ENCODE assay signal across 8 mouse cellular contexts in genomic region chr8:105880754-105881520, GRCm38 (mm10). TPM values are rescaled to one million over a fixed set of nuclear protein-coding genes. Genes with fewer than 3 reads are reported as not detected.
DNase-seq lines count a peak whose midpoint lies in the region; ATAC-seq lines count a peak whose summit lies in the region.

Gene Edc4 (plus strand): TSS chr8:105880881.

- ATAC-seq in hindbrain, embryonic 15.5 days (ENCODE audit: low FRiP score, low read depth): peak; percentile 78

- H3K9ac ChIP-seq in hindbrain, embryonic 15.5 days: peak within 1 kb of the TSS; percentile 88

- peak within 1 kb of the TSS; percentile 84 for H3K4me3 ChIP-seq in hindbrain, embryonic 15.5 days

- H3K4me2 ChIP-seq in hindbrain, embryonic 15.5 days: peak within 1 kb of the TSS; percentile 93

- H3K4me1 ChIP-seq in hindbrain, embryonic 15.5 days (replicated peaks): peaks cover 29% of the 10 kb centered on the region

- H3K27me3 ChIP-seq in hindbrain, embryonic 15.5 days: no peaks in the 10 kb centered on the region

- peak within 1 kb of the TSS; percentile 68 for H3K27ac ChIP-seq in hindbrain, embryonic 15.5 days (replicated peaks)

- 1% methylated on average over 45 of the region's 45 CpGs for WGBS in hindbrain, embryonic 15.5 days

- peaks cover 47% of the 10 kb centered on the region for H3K36me3 ChIP-seq in hindbrain, embryonic 15.5 days

- H3K9me3 ChIP-seq in hindbrain, embryonic 15.5 days: no peaks in the 10 kb centered on the region

- peak; percentile 75 for DNase-seq in WW6 (ENCODE audit: low read depth, low spot score)
- peak; percentile 86 to 92 for DNase-seq in cerebellum, postnatal 36 days
- DNase-seq in gastrocnemius, adult 18-20 months (ENCODE audit: low spot score): peak; percentile 88
- peak; percentile 82 to 85 for DNase-seq in layer of hippocampus, postnatal 36 days
- DNase-seq in lung, postnatal 4 days: peak; percentile 89 to 94
- DNase-seq in retina, postnatal 1 day: peak; percentile 92
- DNase-seq in urinary bladder, adult 18-20 months (ENCODE audit: low spot score in 2 of 2): peak; percentile 66 to 91

RNA-seq across cellular contexts. Expression of gene Edc4, which starts in this region (rescaled TPM):
- 10 to 100 TPM; 19.7 to 20.6 TPM for total RNA-seq in gastrocnemius, adult 18-20 months (2021)
- 50.1 and 52.2 TPM in 2 replicates for polyA plus RNA-seq in hindbrain, embryonic 15.5 days (2015; fragmentation: Nextera tagmentation; extraction: Ambion mirVana)
- total RNA-seq in layer of hippocampus, postnatal 36 days (2021): 10 to 100 TPM; 59.2 to 68.2 TPM

Comparison
In these comparisons a context has a peak if more than half of its experiments do, and no peak if none do; other contexts are left out.
1. Peak in every context shown above with its lines: DNase-seq, ATAC-seq, H3K4me3 ChIP-seq and H3K27ac ChIP-seq.